Mouse (Mus musculus): Measurements from ENCODE around the gene Art5. TPM values are rescaled to one million over a fixed set of nuclear protein-coding genes. Genes with fewer than 3 reads are reported as not detected.

The Art5 gene
- total and polyA plus RNA-seq, 3 experiments: 0.85 to 3.9 (median 2.7) TPM

DNA sequence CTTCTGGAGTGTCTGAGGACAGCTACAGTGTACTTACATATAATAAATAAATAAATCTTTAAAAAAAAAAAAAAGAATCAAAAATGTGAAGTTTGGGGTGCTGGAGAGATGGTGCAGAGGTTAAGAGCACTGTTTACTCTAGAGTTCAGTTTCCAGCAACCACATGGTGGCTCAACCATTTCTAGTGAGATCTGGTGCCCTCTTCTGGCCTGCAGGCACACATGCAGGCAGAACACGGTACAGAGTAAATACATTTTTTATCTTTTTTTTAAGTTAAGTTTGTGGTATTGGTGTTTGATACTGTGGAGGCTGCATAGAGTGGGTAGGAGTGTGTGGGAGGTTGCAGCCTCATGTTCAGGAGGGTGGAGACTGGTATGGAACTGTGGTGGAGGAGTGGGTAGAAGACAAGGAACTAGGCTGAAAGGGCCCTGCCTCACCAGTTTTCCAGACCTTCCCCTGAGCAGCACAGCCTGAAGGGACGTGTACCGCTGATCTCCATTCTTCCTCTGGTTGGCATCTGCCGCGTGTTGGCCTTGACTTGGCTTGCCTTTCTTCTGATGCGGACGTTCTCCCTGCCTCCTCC is 32.5 kb downstream of the Art5 start:
- Histone ChIP-seq H3K4me1 (ENCODE audit: control insufficient read depth in 1 of 2, insufficient read depth in 2 of 2) (no peaks in the 10 kb centered on the region), H3K36me3 (replicated peaks in 1 of 2; ENCODE audit: control insufficient read depth in 1 of 2, insufficient read depth in 1 of 2, low read length in 1 of 2) (peaks cover 67 to 84% of the 10 kb centered on the region in 2 experiments), H3K79me2 (replicated peaks; ENCODE audit: control insufficient read depth, extremely low read depth, insufficient read depth, poor library complexity, severe bottlenecking) (no peaks in the 10 kb centered on the region), H3K4me2 (ENCODE audit: insufficient read depth, low read depth, poor library complexity, severe bottlenecking) (no peak overlapping the region), H3K27ac (ENCODE audit: insufficient read depth, low read depth) (no peak overlapping the region), H3K9me3 (replicated peaks; ENCODE audit: low read length) (no peaks in the 10 kb centered on the region), H3K27me3 (replicated peaks) (no peaks in the 10 kb centered on the region), H3K4me3 (replicated peaks in 1 of 3; ENCODE audit: low read depth in 2 of 3, low read length in 2 of 3, poor library complexity in 1 of 3) (no peak overlapping the region), H3K9ac (ENCODE audit: insufficient read depth, low read depth) (no peak overlapping the region)
- dilution Hi-C loops (cut with MboI; ENCODE audit: extremely low pct_ligation_motif_present, extremely low pct_unique_long_range_greater_than_20kb, low sequenced_read_pairs) (no loop called here), in situ Hi-C loops (cut with MboI; ENCODE audit: low pct_ligation_motif_present, low pct_unique_long_range_greater_than_20kb, low sequenced_read_pairs) (no loop called here)
- TF ChIP-seq RAD21 (IDR thresholded peaks at IDR 0.05; ENCODE audit: low read depth, low read length) (peak; percentile 54), GABPA (IDR thresholded peaks at IDR 0.05; ENCODE audit: insufficient replicate concordance, low read depth, low read length) (no peak), MYC (IDR thresholded peaks at IDR 0.05; ENCODE audit: low read depth, low read length) (peak; percentile 96), SMC3 (IDR thresholded peaks at IDR 0.05; ENCODE audit: low read depth, low read length) (peak; percentile 47), CTCF (conservative IDR thresholded peaks at IDR 0.05 in 1 of 2, IDR thresholded peaks at IDR 0.05 in 1 of 2; ENCODE audit: low read depth in 2 of 2, low read length in 2 of 2) (peak; percentile 35 to 76; a peak in 2 of 4 replicates)
- DNase-seq (ENCODE audit: extremely low read depth): peak; percentile 57

DNA sequence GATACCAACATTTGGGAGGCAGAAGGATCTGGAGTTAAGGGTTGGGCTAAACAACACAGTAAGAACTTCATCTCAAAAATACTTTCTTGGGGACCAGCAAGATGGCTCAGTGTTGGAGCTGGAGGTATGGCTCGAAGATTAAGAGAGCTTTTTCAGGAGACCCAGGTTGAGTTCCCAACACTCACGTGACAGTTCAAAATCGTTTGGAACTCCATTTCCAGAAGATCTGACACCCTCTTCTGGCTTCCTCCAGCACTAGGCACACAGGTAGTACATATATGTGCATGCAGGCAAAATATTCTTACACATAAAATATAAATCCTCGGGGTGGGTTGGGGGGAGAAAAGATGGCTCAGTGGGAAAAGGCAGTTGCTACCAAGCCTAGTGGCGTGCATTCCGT is 42.9 kb downstream of the Art5 start:
- no peaks in the 10 kb centered on the region for H3K27me3 ChIP-seq (replicated peaks)
- H3K79me2 ChIP-seq (replicated peaks; ENCODE audit: control insufficient read depth, extremely low read depth, insufficient read depth, poor library complexity, severe bottlenecking): peaks cover 44% of the 10 kb centered on the region
- in situ Hi-C loops (cut with MboI; ENCODE audit: low pct_ligation_motif_present, low pct_unique_long_range_greater_than_20kb, low sequenced_read_pairs): loop anchor here (10.0 kb wide), 1 partner anchor 402 kb away; the partner anchor contains the start of gene Clpb
- H3K4me1 ChIP-seq (ENCODE audit: control insufficient read depth in 1 of 2, insufficient read depth in 2 of 2): peaks cover 9 to 45% of the 10 kb centered on the region in 2 experiments
- dilution Hi-C loops (cut with MboI; ENCODE audit: extremely low pct_ligation_motif_present, extremely low pct_unique_long_range_greater_than_20kb, low sequenced_read_pairs): no loop called here
- peaks cover 5 to 18% of the 10 kb centered on the region in 2 experiments for H3K36me3 ChIP-seq (replicated peaks in 1 of 2; ENCODE audit: control insufficient read depth in 1 of 2, insufficient read depth in 1 of 2, low read length in 1 of 2)
- no peaks in the 10 kb centered on the region for H3K9me3 ChIP-seq (replicated peaks; ENCODE audit: low read length)
- H3K27ac ChIP-seq (ENCODE audit: insufficient read depth, low read depth): no peak overlapping the region
- peak overlapping the region; percentile 70 for H3K9ac ChIP-seq (ENCODE audit: insufficient read depth, low read depth)
- no peak for TF ChIP-seq CHD1 (IDR thresholded peaks at IDR 0.05; ENCODE audit: low read depth, low read length)
- no peak for TF ChIP-seq MAFK (IDR thresholded peaks at IDR 0.05; ENCODE audit: insufficient replicate concordance, low read length)
- TF ChIP-seq SIN3A (IDR thresholded peaks at IDR 0.05; ENCODE audit: low read length): no peak
- peak; percentile 77 for TF ChIP-seq BHLHE40 (IDR thresholded peaks at IDR 0.05; ENCODE audit: low read depth, low read length)
- H3K4me3 ChIP-seq (replicated peaks in 1 of 3; ENCODE audit: low read depth in 2 of 3, low read length in 2 of 3, poor library complexity in 1 of 3): peak overlapping the region; percentile 56 to 83 (median 81)
- DNase-seq (ENCODE audit: extremely low read depth): no peak
- H3K4me2 ChIP-seq (ENCODE audit: insufficient read depth, low read depth, poor library complexity, severe bottlenecking): peak overlapping the region; percentile 97

DNA sequence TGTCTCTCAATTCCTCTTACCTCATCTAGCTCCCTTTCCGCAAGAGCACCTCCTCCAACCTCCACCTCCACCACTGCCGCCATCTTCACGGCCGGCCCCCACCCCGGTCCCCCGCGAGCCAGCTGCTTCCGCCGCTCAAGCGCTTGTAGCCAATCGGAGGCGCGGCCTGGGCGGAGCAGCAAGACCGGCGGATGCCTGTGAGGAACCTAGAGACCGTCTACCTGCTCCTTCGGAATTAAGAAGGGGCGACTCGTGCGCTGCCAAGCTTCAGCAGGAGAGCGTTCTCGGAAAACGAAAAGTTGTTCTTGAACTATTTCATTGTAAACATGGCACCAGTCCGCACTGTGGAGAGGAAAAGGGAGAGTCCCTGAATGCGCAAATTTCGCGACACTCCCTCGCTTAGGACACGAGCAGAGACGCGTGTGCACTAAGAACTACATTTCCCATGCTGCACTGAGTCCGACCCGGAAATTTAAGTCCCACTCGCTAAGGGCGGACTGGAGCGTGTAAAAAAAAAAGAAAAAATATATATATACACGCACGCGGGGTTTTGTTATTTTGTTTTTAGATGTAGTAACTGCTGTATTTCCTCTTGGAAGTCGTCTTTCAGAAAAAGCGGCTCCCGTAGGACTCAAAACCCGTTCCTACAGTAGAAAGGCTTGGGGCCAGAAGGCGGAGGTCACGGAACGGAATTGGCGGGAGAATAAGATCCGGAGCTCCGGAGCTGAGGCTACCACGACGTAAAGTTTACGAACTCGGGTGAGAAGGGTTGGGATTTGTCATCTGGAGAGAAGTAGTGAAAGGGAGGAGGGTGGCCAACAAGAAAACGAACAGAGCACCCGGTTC is 44.0 kb downstream of the Art5 start, which contains the start of the genes Rnf121, Xndc1 and Xntrpc:
Gene Rnf121 (minus strand): TSS at position 424 of the 846 bp plus-strand sequence.
Gene Xndc1 (plus strand): TSS at position 466 of the 846 bp plus-strand sequence.
Gene Xntrpc (plus strand): TSS at position 668 of the 846 bp plus-strand sequence.
- Histone ChIP-seq H3K4me2 (ENCODE audit: insufficient read depth, low read depth, poor library complexity, severe bottlenecking) (peak within 1 kb of the TSS; percentile 97), H3K4me1 (ENCODE audit: control insufficient read depth in 1 of 2, insufficient read depth in 2 of 2) (peaks cover 9 to 46% of the 10 kb centered on the region in 2 experiments), H3K79me2 (replicated peaks; ENCODE audit: control insufficient read depth, extremely low read depth, insufficient read depth, poor library complexity, severe bottlenecking) (peaks cover 49% of the 10 kb centered on the region), H3K4me3 (replicated peaks in 1 of 3; ENCODE audit: low read depth in 2 of 3, low read length in 2 of 3, poor library complexity in 1 of 3) (peak within 1 kb of the TSS; percentile 72 to 93 (median 81)), H3K9ac (ENCODE audit: insufficient read depth, low read depth) (peak within 1 kb of the TSS; percentile 80), H3K27me3 (replicated peaks) (no peaks in the 10 kb centered on the region), H3K36me3 (replicated peaks in 1 of 2; ENCODE audit: control insufficient read depth in 1 of 2, insufficient read depth in 1 of 2, low read length in 1 of 2) (peaks cover 2 to 12% of the 10 kb centered on the region in 2 experiments), H3K27ac (ENCODE audit: insufficient read depth, low read depth) (peak within 1 kb of the TSS; percentile 40; the same call in 1 of the 2 replicates), H3K9me3 (replicated peaks; ENCODE audit: low read length) (no peaks in the 10 kb centered on the region)
- peak; percentile 90 for DNase-seq (ENCODE audit: extremely low read depth)
- dilution Hi-C loops (cut with MboI; ENCODE audit: extremely low pct_ligation_motif_present, extremely low pct_unique_long_range_greater_than_20kb, low sequenced_read_pairs): no loop called here
- in situ Hi-C loops (cut with MboI; ENCODE audit: low pct_ligation_motif_present, low pct_unique_long_range_greater_than_20kb, low sequenced_read_pairs): loop anchor here (10.0 kb wide), 1 partner anchor 400 kb away; the partner anchor contains the start of gene Clpb
- TF ChIP-seq UBTF (IDR thresholded peaks at IDR 0.05; ENCODE audit: low read depth, low read length): 0 out of 2 replicates have a peak, but pooled peaks have one; percentile 60
- TF ChIP-seq E2F4 (IDR thresholded peaks at IDR 0.05; ENCODE audit: insufficient replicate concordance, low read depth, low read length): peak; percentile 84; the same call in 1 of the 2 replicates
- TF ChIP-seq POLR2A (IDR thresholded peaks at IDR 0.05; ENCODE audit: low read depth, low read length): peak; percentile 83
- TF ChIP-seq POLR2AphosphoS2 (IDR thresholded peaks at IDR 0.05; ENCODE audit: low read depth, low read length): peak; percentile 80; the same call in 1 of the 2 replicates
- peak; percentile 91; the same call in 1 of the 2 replicates for TF ChIP-seq KAT2A (IDR thresholded peaks at IDR 0.05; ENCODE audit: insufficient replicate concordance, low read length)
- TF ChIP-seq ZMIZ1 (IDR thresholded peaks at IDR 0.05; ENCODE audit: low read depth, low read length): peak; percentile 58; the same call in 1 of the 2 replicates
- no peak for TF ChIP-seq SMC3 (IDR thresholded peaks at IDR 0.05; ENCODE audit: low read depth, low read length)
- TF ChIP-seq MAFK (IDR thresholded peaks at IDR 0.05; ENCODE audit: insufficient replicate concordance, low read length): no peak; the same call in 1 of the 2 replicates
- TF ChIP-seq NELFE (IDR thresholded peaks at IDR 0.05; ENCODE audit: low read depth, low read length): peak; percentile 90
- TF ChIP-seq USF2 (conservative IDR thresholded peaks at IDR 0.05; ENCODE audit: low read depth, low read length): no peak
- no peak for TF ChIP-seq PAX5 (IDR thresholded peaks at IDR 0.05; ENCODE audit: low read length)
- peak; percentile 96 for TF ChIP-seq HCFC1 (IDR thresholded peaks at IDR 0.05; ENCODE audit: low read depth, low read length)
- TF ChIP-seq IRF4 (IDR thresholded peaks at IDR 0.05; ENCODE audit: low read depth, low read length): no peak
- no peak for TF ChIP-seq CTCF (conservative IDR thresholded peaks at IDR 0.05 in 1 of 2, IDR thresholded peaks at IDR 0.05 in 1 of 2; ENCODE audit: low read depth in 2 of 2, low read length in 2 of 2)
- peak; percentile 20; the same call in 1 of the 2 replicates for TF ChIP-seq GABPA (IDR thresholded peaks at IDR 0.05; ENCODE audit: insufficient replicate concordance, low read depth, low read length)
- peak; percentile 87 for TF ChIP-seq ZNF384 (IDR thresholded peaks at IDR 0.05; ENCODE audit: low read depth, low read length)
